Mouse (Mus musculus) liver, embryonic 14.5 days (tissue): ENCODE results near the gene Ripor3.

Experiments used
- CTCF ChIP-seq: IDR thresholded peaks from 2 replicates; pipeline ENCODE4 v1.5.1; 2016; ENCODE audit warnings: antibody characterized with exemption, low read depth, control low read depth
- EP300 ChIP-seq: IDR thresholded peaks from 2 replicates; pipeline ENCODE4 v1.6.1; 2016; ENCODE audit warnings: antibody characterized with exemption, low read depth

GRCm38 (mm10) chr2:168023763-168024402, 13.5 kb upstream of the Ripor3 start:
- TF ChIP-seq CTCF (no peak), EP300 (no peak)
